Mouse (Mus musculus) telencephalon, adult 2 months (tissue): Measurements from ENCODE around the gene Gab2.
"Not testable (repeated sequence)": the region's sequence is repeated elsewhere in the genome, so short reads cannot be mapped to it uniquely, and the experiment has no call there.

Source experiments
- DNase-seq: peaks from one replicate; pipeline ENCODE4 v3.0.0-alpha.2; 2011; ENCODE audit warnings: low read depth, low spot score

Gab2 gene

GRCm38 (mm10) chr7:97136453-97136852 is 55.1 kb downstream of the Gab2 start:
- no peak for DNase-seq

DNA sequence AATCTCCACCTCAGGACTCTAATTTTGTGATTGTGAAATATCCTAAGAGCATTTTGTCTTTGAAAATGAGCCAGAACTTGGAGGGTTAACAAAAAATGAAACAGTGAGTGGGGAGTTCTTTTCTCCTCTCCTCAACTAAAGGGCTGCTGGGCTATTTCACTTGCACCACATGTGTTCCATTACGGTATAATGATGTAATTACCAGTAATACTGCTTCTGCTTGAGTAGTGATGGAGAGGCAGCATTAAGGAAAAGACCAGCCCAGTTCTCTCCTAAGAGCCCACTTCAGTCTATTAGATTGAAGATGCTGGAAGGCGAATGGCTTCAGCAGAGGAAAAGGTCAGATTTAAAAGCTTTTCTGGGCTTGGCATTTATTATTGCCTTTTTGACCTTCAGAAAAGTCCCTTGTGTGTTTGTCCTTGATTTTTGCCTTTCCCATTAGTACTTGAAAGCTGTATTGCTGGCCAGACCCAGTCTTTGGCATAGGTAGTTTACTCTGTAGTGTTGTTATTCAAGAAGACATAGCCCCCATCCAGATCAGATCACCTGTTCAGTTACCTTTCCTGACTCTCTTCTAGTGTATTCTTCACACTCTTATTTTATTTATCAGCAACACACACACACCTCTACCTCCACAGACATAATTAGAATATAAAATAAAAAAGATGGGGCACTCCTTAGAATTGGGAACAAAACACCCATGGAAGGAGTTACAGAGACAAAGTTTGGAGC is 69.9 kb downstream of the Gab2 start:
- DNase-seq = no peak

DNA sequence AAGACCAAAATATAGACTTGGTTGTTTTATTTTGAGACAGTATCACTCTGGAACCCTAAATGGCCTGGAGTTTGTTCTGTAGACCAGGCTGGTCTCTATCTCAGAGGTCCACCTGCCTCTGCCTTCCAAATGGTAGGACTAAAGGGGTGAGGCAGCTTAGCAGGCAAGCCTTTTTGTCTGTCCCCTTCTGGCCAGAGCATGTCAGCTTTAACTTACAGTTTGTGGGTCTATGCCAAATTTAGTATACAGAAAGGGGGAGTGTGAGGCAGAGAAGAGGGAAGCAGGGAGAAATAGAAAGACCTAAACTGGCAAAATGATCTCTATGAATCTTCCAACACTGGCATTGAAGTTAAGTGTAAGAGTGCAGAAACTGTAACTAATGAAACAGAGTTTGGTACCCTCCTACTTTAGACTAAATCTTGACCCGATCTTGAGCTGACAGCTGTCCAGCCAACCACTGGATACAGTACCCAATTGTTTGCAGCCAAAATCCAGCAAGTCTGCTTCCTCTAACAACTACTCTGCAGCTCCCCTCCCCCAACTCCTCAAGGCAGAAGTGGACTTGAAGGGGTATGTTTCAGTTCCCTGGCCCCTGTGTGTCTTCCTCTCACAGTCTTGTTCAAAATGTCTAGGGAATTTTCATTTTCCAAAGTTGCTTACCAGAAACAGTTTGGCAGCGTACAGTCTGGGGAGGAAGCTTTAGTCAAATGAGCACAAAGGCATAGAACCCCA is 73.5 kb downstream of the Gab2 start:
- peak; percentile 34 for DNase-seq

GRCm38 (mm10) chr7:97164261-97164660 is 82.9 kb downstream of the Gab2 start:
- no peak for DNase-seq

GRCm38 (mm10) chr7:97171089-97171488 is 89.7 kb downstream of the Gab2 start:
- DNase-seq = no peak

- no peak for DNase-seq
Measured at GRCm38 (mm10) chr7:97171719-97172118, 90.3 kb downstream of the Gab2 start.

GRCm38 (mm10) chr7:97172126-97172525 is 90.7 kb downstream of the Gab2 start:
- DNase-seq = no peak

DNA sequence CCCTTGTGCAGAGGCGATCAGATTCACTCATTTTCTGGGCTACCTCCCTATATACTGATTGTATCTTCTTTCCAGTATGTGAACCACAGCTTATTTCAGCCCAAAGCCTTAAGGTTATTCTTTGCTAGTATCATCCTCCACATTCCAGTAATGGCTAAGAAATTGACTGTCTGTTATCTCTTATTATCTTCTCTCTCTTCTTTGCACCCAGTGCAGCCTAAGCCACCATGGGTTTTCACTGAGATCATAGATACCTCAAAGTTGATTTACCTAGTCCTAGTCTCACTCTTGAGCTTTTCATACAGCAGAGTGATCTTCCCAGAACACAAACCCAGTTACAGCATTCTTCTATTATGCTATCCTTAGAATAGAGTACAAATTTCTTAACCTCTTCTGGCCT is 100.5 kb downstream of the Gab2 start:
- DNase-seq = no peak

GRCm38 (mm10) chr7:97183426-97183825 is 102.0 kb downstream of the Gab2 start:
- peak; percentile 34 for DNase-seq

DNA sequence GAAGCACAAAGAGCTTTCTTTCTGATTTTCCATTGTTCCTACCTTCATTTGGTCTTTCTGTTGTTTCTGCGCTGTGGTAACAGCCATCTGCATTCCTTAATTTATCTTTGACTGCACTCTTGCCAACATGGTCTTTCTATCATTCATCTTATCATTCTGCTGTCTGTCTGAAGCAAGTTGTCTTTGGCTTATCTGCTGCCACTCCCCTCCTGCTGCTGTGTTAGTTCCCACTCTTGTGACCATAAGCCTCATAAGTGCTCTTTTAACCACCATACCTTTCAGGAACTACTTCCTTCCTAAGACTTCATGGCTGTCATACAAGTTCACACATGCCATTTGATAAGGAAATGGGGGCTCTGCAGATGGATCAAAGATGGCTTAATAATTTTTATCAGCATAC is 102.6 kb downstream of the Gab2 start:
- DNase-seq = no peak

DNA sequence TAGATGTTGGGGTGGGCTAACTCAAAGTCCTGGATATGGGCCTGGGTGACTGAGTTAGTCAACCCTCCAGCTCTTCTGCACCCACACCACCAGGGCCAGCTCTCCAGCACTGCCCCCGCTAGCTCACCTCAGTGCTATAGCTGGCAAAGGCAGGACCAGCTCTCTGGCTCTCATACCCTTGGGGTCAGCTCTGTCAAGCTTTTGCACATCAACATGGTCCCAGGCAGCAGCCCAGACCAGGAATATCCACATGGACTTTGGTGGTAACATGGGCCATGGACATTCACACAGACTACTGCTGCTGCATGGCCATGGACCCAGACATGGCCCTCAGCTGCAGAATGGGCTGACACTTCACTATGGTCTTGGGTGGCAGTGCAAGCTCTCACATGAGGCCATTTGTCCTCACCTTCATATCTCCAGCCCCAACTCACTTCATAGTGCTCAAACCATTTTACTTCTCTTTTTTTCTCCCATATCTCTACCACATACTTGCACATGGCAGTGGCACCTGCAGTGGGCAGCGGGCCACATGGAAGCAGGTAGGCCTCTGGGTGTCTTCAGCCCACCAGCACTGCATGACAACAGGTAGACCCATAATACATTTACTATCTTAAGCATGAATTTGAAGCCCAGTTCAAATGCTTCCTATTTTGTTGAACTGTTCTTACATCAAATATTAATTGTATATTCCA is 106.1 kb downstream of the Gab2 start:
- no peak for DNase-seq

- peak; percentile 18 for DNase-seq
Measured at GRCm38 (mm10) chr7:97189116-97189515, 107.7 kb downstream of the Gab2 start.

GRCm38 (mm10) chr7:97203907-97204306 is 122.5 kb downstream of the Gab2 start:
- no peak for DNase-seq

- no peak for DNase-seq
Measured at GRCm38 (mm10) chr7:97208811-97209549, 127.6 kb downstream of the Gab2 start.

DNA sequence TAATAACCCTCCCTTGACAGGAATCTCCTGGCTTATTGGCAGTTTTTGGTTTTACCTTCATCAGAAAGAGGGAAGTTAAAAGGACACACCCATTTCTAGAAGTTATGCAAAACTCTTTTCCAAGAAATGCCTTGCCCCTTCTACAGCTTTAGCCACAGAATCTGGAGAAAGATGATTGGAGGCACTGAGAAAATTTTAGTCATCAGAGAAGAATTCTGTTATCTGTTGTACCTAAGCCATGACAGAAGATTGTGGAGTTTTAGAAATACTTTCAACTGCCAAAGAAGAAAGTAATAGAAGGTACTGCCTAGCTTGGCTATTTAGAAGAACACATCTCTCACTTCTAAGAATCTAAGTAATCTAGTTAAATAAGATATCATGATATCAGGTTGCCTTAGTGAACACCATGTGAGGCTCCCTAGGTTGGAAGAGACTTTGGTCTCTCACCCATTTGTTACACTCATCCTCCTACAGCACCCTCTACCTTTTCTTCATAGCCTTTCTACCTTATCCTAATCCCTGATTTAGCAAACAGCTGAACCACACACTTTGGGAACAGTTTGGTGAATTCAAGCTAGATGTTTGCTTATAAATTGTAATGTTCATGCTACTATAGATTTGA is 128.8 kb downstream of the Gab2 start:
- DNase-seq = no peak

- DNase-seq = no peak
Measured at GRCm38 (mm10) chr7:97211117-97211516, 129.7 kb downstream of the Gab2 start.

DNA sequence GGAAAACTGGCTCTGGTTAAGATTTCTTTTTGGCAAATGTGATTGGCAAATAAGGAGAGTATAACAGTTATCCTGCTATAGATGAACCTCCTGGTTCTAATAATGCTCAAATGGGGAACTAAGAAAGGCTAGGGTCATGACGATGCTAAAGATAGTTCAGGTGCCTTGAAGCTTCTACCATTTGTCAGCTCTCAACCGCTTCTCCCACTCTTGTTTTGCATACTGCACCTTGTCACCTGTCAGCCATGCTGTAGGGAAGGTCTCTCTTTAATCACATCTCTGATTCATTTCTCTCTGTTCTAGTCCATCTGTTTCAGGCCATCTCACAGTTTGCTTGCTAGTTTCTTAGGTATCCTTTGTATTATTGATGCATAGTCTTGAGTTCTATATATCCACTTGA is 142.4 kb downstream of the Gab2 start:
- DNase-seq = no peak

DNA sequence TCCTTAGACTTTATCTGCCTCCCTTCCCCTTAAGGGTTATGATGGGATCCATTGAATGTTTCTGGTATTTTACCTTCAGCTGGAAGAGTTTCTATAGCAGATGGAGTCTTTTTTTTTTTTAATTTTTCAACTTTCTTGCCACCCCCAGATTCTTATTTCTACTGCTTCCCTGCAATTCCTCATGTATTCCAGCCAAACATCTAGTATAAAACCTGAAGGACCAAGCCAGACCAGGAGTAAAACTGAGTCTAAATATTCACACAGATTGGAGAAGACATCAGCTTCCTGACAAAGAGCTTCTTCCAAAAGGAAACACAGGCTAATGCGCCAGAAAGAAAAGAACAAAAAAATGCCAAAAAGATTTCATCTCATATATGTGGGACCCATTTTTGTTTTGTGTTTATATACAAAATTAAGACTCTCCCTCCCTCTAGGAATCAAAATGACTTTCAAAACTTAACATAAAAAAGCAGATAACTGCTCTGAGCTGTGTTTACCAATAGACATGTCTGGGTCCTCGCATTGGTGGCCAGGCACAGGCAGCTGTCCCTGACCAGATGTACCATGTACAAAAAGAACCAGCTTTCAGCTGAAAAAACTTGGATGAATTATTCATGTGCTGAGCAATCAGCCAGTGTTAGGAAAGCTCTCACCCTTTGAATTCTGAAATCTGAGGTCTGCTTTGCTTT is 164.0 kb downstream of the Gab2 start:
- peak; percentile 61 for DNase-seq

GRCm38 (mm10) chr7:97245950-97246578 is 164.7 kb downstream of the Gab2 start:
- not testable (repeated sequence) for DNase-seq

DNA sequence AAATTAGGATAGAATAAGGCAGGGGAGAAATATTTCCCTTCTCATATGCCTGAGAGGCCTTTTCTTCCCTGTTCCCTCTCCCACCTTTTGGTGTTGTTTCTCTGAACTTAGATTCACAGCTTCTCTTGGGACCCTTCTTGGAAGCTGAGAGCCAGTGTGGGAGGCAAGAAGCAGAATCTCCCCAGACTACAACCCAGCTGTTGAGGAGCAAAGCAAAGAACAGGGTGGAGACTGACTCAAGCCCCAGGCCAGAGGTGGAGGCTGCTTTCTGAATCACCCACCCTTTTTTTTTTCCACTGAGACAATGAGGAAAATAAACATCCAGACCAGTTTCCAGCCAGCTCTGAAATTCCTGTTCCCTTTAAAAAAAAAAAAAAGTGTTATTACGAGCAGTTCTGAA is 166.3 kb downstream of the Gab2 start:
- no peak for DNase-seq
